Mouse (Mus musculus) kidney, embryonic 14.5 days (tissue): ENCODE results near the gene Ints3. TPM values are rescaled to one million over a fixed set of nuclear protein-coding genes. Genes with fewer than 3 reads are reported as not detected.

Experiments
- ATAC-seq: fragments of 200-750 bp; cut with Nextera tagmentation; 2 replicates; pipeline ENCODE4 v1.8.0; 2017; ENCODE audit warnings: moderate number of reproducible peaks, mild to moderate bottlenecking, moderate TSS enrichment, moderate library complexity; ENCODE audit not compliant: low FRiP score, low TSS enrichment
- H3K27ac ChIP-seq: fragments of 300-500 bp; sonication (generic); 2 replicates; pipeline ENCODE4 v1.5.1; 2014; ENCODE audit warnings: low read depth, mild to moderate bottlenecking, low read length, moderate library complexity, mixed read lengths
- H3K27me3 ChIP-seq: fragments of 300-500 bp; sonication (generic); 2 replicates; pipeline ENCODE4 v1.6.1; 2014; ENCODE audit warnings: mild to moderate bottlenecking, low read length; ENCODE audit not compliant: control insufficient read depth, insufficient read depth
- H3K36me3 ChIP-seq: fragments of 300-500 bp; sonication (generic); 2 replicates; pipeline ENCODE4 v1.6.1; 2014; ENCODE audit warnings: low read length, mixed read lengths; ENCODE audit not compliant: control insufficient read depth, insufficient read depth
- H3K4me1 ChIP-seq: fragments of 300-500 bp; sonication (generic); 2 replicates; pipeline ENCODE4 v1.6.1; 2014; ENCODE audit warnings: low read length, mixed read lengths; ENCODE audit not compliant: control insufficient read depth, insufficient read depth
- H3K4me2 ChIP-seq: fragments of 300-500 bp; sonication (generic); replicated peaks from 2 replicates; pipeline ENCODE4 v1.6.1; 2014; ENCODE audit warnings: low read depth, mild to moderate bottlenecking, low read length
- H3K4me3 ChIP-seq: fragments of 300-500 bp; sonication (generic); 2 replicates; pipeline ENCODE4 v1.5.1; 2014; ENCODE audit warnings: mild to moderate bottlenecking, low read length
- H3K9ac ChIP-seq: fragments of 300-500 bp; sonication (generic); 2 replicates; pipeline ENCODE4 v1.6.1; 2014; ENCODE audit warnings: low read depth, mild to moderate bottlenecking, low read length, moderate library complexity
- H3K9me3 ChIP-seq: fragments of 300-500 bp; sonication (generic); 2 replicates; pipeline ENCODE4 v1.6.1; 2016; ENCODE audit warnings: low read length; ENCODE audit not compliant: control insufficient read depth
- WGBS: fragments of 180-500 bp; shearing (Covaris S2); extraction: QIAGEN DNeasy Blood & Tissue Kit; methylation state at CpG from one replicate; pipeline ENCODE4 v1.1.7; 2014; 5-methylcytosine and 5-hydroxymethylcytosine counted together
- polyA plus RNA-seq: library from polyadenylated mRNA; unstranded; fragments of >200 nt; fragmentation: Nextera tagmentation; extraction: Ambion mirVana; gene quantifications from 2 replicates; pipeline ENCODE4 v1.2.1, GENCODE M21; 2014

The Ints3 gene
- polyA plus RNA-seq, 1 experiment from 2014 or later: 39.2 TPM

GRCm38 (mm10) chr3:90378496-90378895 lies 54.9 kb downstream of the Ints3 start:
- H3K36me3 ChIP-seq: no peaks in the 10 kb centered on the region
- H3K4me3 ChIP-seq: no peak overlapping the region
- H3K9ac ChIP-seq: no peak overlapping the region
- H3K9me3 ChIP-seq: no peaks in the 10 kb centered on the region
- no peak overlapping the region for H3K27ac ChIP-seq
- H3K27me3 ChIP-seq: no peaks in the 10 kb centered on the region
- ATAC-seq: peak; percentile 7; the same call in 1 of the 2 replicates
- no peaks in the 10 kb centered on the region for H3K4me1 ChIP-seq
- 86% methylated on average over 5 of the region's 5 CpGs for WGBS
- H3K4me2 ChIP-seq: no peak overlapping the region

GRCm38 (mm10) chr3:90376247-90376585 lies 57.2 kb downstream of the Ints3 start:
- WGBS: 80% methylated on average over 1 of the region's 1 CpGs
- H3K4me1 ChIP-seq: no peaks in the 10 kb centered on the region
- H3K4me2 ChIP-seq: no peak overlapping the region
- no peaks in the 10 kb centered on the region for H3K36me3 ChIP-seq
- ATAC-seq: 0 out of 2 replicates have a peak, but pooled peaks have one; percentile 38
- no peak overlapping the region for H3K4me3 ChIP-seq
- no peak overlapping the region for H3K9ac ChIP-seq
- H3K9me3 ChIP-seq: no peaks in the 10 kb centered on the region
- no peak overlapping the region for H3K27ac ChIP-seq
- H3K27me3 ChIP-seq: no peaks in the 10 kb centered on the region

GRCm38 (mm10) chr3:90375562-90376246 lies 57.7 kb downstream of the Ints3 start:
- Histone ChIP-seq H3K27me3 (no peaks in the 10 kb centered on the region), H3K9me3 (no peaks in the 10 kb centered on the region), H3K4me2 (no peak overlapping the region), H3K36me3 (no peaks in the 10 kb centered on the region), H3K27ac (no peak overlapping the region), H3K9ac (no peak overlapping the region), H3K4me3 (no peak overlapping the region), H3K4me1 (no peaks in the 10 kb centered on the region)
- WGBS: 74% methylated on average over 3 of the region's 3 CpGs
- ATAC-seq: no peak

GRCm38 (mm10) chr3:90374368-90374767 lies 59.1 kb downstream of the Ints3 start:
- Histone ChIP-seq H3K27ac (no peak overlapping the region), H3K4me2 (no peak overlapping the region), H3K9ac (no peak overlapping the region), H3K4me3 (no peak overlapping the region), H3K27me3 (no peaks in the 10 kb centered on the region), H3K9me3 (no peaks in the 10 kb centered on the region), H3K36me3 (no peaks in the 10 kb centered on the region), H3K4me1 (no peaks in the 10 kb centered on the region)
- WGBS: 70% methylated on average over 4 of the region's 4 CpGs
- ATAC-seq: no peak

- H3K27ac ChIP-seq: no peak overlapping the region
- H3K4me2 ChIP-seq: no peak overlapping the region
- no peaks in the 10 kb centered on the region for H3K36me3 ChIP-seq
- no peaks in the 10 kb centered on the region for H3K9me3 ChIP-seq
- no peaks in the 10 kb centered on the region for H3K4me1 ChIP-seq
- H3K27me3 ChIP-seq: no peaks in the 10 kb centered on the region
- WGBS: 29% methylated on average over 4 of the region's 4 CpGs
- no peak overlapping the region for H3K4me3 ChIP-seq
- H3K9ac ChIP-seq: no peak overlapping the region
- peak; percentile 24; the same call in 1 of the 2 replicates for ATAC-seq
These were observed 59.9 kb downstream of the Ints3 start for GRCm38 (mm10) chr3:90373432-90374028.

GRCm38 (mm10) chr3:90372817-90373216 lies 60.6 kb downstream of the Ints3 start:
- WGBS: 68% methylated on average over 5 of the region's 5 CpGs
- no peak overlapping the region for H3K4me3 ChIP-seq
- H3K27me3 ChIP-seq: no peaks in the 10 kb centered on the region
- no peaks in the 10 kb centered on the region for H3K4me1 ChIP-seq
- H3K27ac ChIP-seq: no peak overlapping the region
- no peak overlapping the region for H3K9ac ChIP-seq
- ATAC-seq: no peak
- H3K9me3 ChIP-seq: no peaks in the 10 kb centered on the region
- no peak overlapping the region for H3K4me2 ChIP-seq
- no peaks in the 10 kb centered on the region for H3K36me3 ChIP-seq

GRCm38 (mm10) chr3:90371857-90372256 lies 61.6 kb downstream of the Ints3 start:
- no peaks in the 10 kb centered on the region for H3K27me3 ChIP-seq
- H3K4me1 ChIP-seq: no peaks in the 10 kb centered on the region
- WGBS: 71% methylated on average over 7 of the region's 7 CpGs
- ATAC-seq: no peak
- H3K9me3 ChIP-seq: no peaks in the 10 kb centered on the region
- no peaks in the 10 kb centered on the region for H3K36me3 ChIP-seq
- H3K4me3 ChIP-seq: no peak overlapping the region
- no peak overlapping the region for H3K27ac ChIP-seq
- H3K4me2 ChIP-seq: no peak overlapping the region
- H3K9ac ChIP-seq: no peak overlapping the region

- H3K4me3 ChIP-seq: no peak overlapping the region
- H3K4me2 ChIP-seq: no peak overlapping the region
- H3K27me3 ChIP-seq: no peaks in the 10 kb centered on the region
- H3K27ac ChIP-seq: no peak overlapping the region
- no peak overlapping the region for H3K9ac ChIP-seq
- 49% methylated on average over 2 of the region's 2 CpGs for WGBS
- no peaks in the 10 kb centered on the region for H3K4me1 ChIP-seq
- no peaks in the 10 kb centered on the region for H3K36me3 ChIP-seq
- no peak for ATAC-seq
- no peaks in the 10 kb centered on the region for H3K9me3 ChIP-seq
These were observed 64.4 kb downstream of the Ints3 start for GRCm38 (mm10) chr3:90369041-90369440.

GRCm38 (mm10) chr3:90367001-90367632 lies 66.3 kb downstream of the Ints3 start:
- 94% methylated on average over 5 of the region's 5 CpGs for WGBS
- no peak overlapping the region for H3K4me3 ChIP-seq

More at GRCm38 (mm10) chr3:90367001-90367632, 66.3 kb downstream of the Ints3 start:
- Histone ChIP-seq H3K4me1 (no peaks in the 10 kb centered on the region), H3K4me2 (no peak overlapping the region), H3K9ac (no peak overlapping the region), H3K9me3 (no peaks in the 10 kb centered on the region), H3K36me3 (peaks cover 2% of the 10 kb centered on the region; the same call in 1 of the 2 replicates), H3K27ac (no peak overlapping the region), H3K27me3 (no peaks in the 10 kb centered on the region)
- ATAC-seq: no peak
